Mouse (Mus musculus) MEL (cell line): ENCODE data around the gene Tmtc2.

Experiments
- CTCF ChIP-seq, 3 experiments: IDR thresholded peaks in 2 of 3; conservative IDR thresholded peaks in 1 of 3; 2 replicates each; pipeline ENCODE4 v1.5.1; 2011 to 2012; ENCODE audit warnings: low read length in 3 of 3, low read depth in 2 of 3, mild to moderate bottlenecking in 2 of 3, improper control_type of control experiment in 1 of 3, inconsistent platforms in 1 of 3, mixed read lengths in 1 of 3, moderate library complexity in 1 of 3; ENCODE audit not compliant: control insufficient read depth in 1 of 3, insufficient read depth in 1 of 3, poor library complexity in 1 of 3, severe bottlenecking in 1 of 3
- ELF1 ChIP-seq: IDR thresholded peaks from 2 replicates; pipeline ENCODE4 v1.6.1; 2014; ENCODE audit warnings: low read depth, mild to moderate bottlenecking, inconsistent platforms, low read length, improper control_type of control experiment, moderate library complexity
- JUND ChIP-seq: IDR thresholded peaks from 2 replicates; pipeline ENCODE4 v1.6.1; 2011; ENCODE audit warnings: low read depth, mild to moderate bottlenecking, improper control_type of control experiment, low read length
- MAFK ChIP-seq: IDR thresholded peaks from 2 replicates; pipeline ENCODE4 v1.6.1; 2011; ENCODE audit warnings: low read depth, mild to moderate bottlenecking, low read length, improper control_type of control experiment, borderline replicate concordance
- NELFE ChIP-seq: IDR thresholded peaks from 2 replicates; pipeline ENCODE4 v1.6.1; 2011; ENCODE audit warnings: low read depth, low read length, improper control_type of control experiment
- NRF1 ChIP-seq: IDR thresholded peaks from 2 replicates; pipeline ENCODE4 v1.6.1; 2014; ENCODE audit warnings: low read depth, mild to moderate bottlenecking, inconsistent platforms, low read length, improper control_type of control experiment, moderate library complexity; ENCODE audit not compliant: poor library complexity, insufficient read depth, severe bottlenecking
- POLR2A ChIP-seq, 2 experiments: IDR thresholded peaks; 2 replicates each; pipeline ENCODE4 v1.6.1; 2011 to 2012; ENCODE audit warnings: low read length in 2 of 2, mild to moderate bottlenecking in 2 of 2, control low read depth in 1 of 2, improper control_type of control experiment in 1 of 2, low read depth in 1 of 2, moderate library complexity in 1 of 2; ENCODE audit not compliant: control insufficient read depth in 1 of 2, insufficient read depth in 1 of 2, poor library complexity in 1 of 2
- SIN3A ChIP-seq: IDR thresholded peaks from 2 replicates; pipeline ENCODE4 v1.6.1; 2012; ENCODE audit warnings: low read length, improper control_type of control experiment, inconsistent platforms
- TBP ChIP-seq: IDR thresholded peaks from 2 replicates; pipeline ENCODE4 v1.8.0; 2011; ENCODE audit warnings: low read depth, low read length, improper control_type of control experiment
- USF1 ChIP-seq: IDR thresholded peaks from 2 replicates; pipeline ENCODE4 v1.6.1; 2014; ENCODE audit warnings: low read depth, mild to moderate bottlenecking, inconsistent platforms, low read length, improper control_type of control experiment, moderate library complexity

GRCm38 (mm10) chr10:105403931-105404330 is 170.3 kb downstream of the Tmtc2 start:
- TF ChIP-seq CTCF (IDR thresholded peaks at IDR 0.05 in 2 of 3, conservative IDR thresholded peaks at IDR 0.05 in 1 of 3; ENCODE audit: control insufficient read depth in 1 of 3, insufficient read depth in 1 of 3, low read depth in 2 of 3, low read length in 3 of 3, poor library complexity in 1 of 3, severe bottlenecking in 1 of 3) (no peak), NELFE (no peak), ELF1 (no peak), MAFK (no peak), USF1 (no peak), JUND (no peak), POLR2A (IDR thresholded peaks at IDR 0.05; ENCODE audit: control insufficient read depth in 1 of 2, insufficient read depth in 1 of 2, low read depth in 1 of 2, low read length in 2 of 2, poor library complexity in 1 of 2) (no peak), TBP (no peak), SIN3A (no peak), NRF1 (no peak)
